Mouse (Mus musculus) liver, embryonic 14.5 days (tissue): ENCODE results near the gene Atg4b.

Source experiments
- CTCF ChIP-seq: IDR thresholded peaks from 2 replicates; pipeline ENCODE4 v1.5.1; 2016; ENCODE audit warnings: antibody characterized with exemption, low read depth, control low read depth
- EP300 ChIP-seq: IDR thresholded peaks from 2 replicates; pipeline ENCODE4 v1.6.1; 2016; ENCODE audit warnings: antibody characterized with exemption, low read depth

GRCm38 (mm10) chr1:93823796-93824495 is 72.6 kb downstream of the Atg4b start:
- TF ChIP-seq CTCF (no peak), EP300 (no peak)
